ENCODE assay signal across 15 mouse cellular contexts in the genomic region with DNA sequence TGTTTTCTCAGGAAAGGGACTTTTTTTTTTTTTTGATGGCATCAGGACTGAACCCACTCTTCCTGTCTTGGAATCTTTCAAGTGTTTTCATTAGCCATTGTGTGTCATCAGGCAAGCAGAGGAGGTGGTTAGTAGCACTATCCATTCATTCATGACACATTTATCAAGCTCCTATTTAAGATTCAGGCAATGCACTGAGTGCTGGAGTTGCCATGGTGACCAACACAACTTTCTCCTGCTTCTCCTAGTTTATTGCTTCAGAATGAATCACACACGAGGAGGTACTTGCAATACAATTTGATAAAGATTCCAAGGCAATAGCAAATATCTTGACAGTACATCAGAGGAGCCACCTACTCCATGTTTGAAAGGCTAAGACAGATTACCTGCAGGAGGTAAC. TPM values are rescaled to one million over a fixed set of nuclear protein-coding genes. Genes with fewer than 3 reads are reported as not detected.
DNase-seq lines count a peak whose midpoint lies in the region; ATAC-seq and TF ChIP-seq lines count a peak whose summit lies in the region.
"Had no signal": no experiment of that assay in that cellular context is flagged by ENCODE, and none has a peak within 500 bp of the region (broad histone marks: within the 10 kb centered on the region; RNA-seq: fewer than 3 reads in every experiment).

No protein-coding gene starts in this region.

- H3K4me1 ChIP-seq in hindbrain, embryonic 15.5 days (replicated peaks), result peaks cover 11% of the 10 kb centered on the region
- H3K4me1 ChIP-seq in neural tube, embryonic 14.5 days (ENCODE audit: control insufficient read depth, insufficient read depth, low read length), result no peaks in the 10 kb centered on the region
- no peaks in the 10 kb centered on the region for H3K4me1 ChIP-seq in kidney, adult 2 months (ENCODE audit: control insufficient read depth, insufficient read depth, low read length)

- WGBS in hindbrain, embryonic 15.5 days, result 12% methylated on average over 1 of the region's 1 CpGs
- 13% methylated on average over 1 of the region's 1 CpGs for WGBS in neural tube, embryonic 14.5 days
- WGBS in kidney, adult 2 months, result 25% methylated on average over 1 of the region's 1 CpGs

- peak overlapping the region; percentile 58 for H3K27ac ChIP-seq in hindbrain, embryonic 15.5 days (replicated peaks)
- no peak overlapping the region for H3K27ac ChIP-seq in neural tube, embryonic 14.5 days (ENCODE audit: low read depth, low read length)
- no peak overlapping the region for H3K27ac ChIP-seq in kidney, adult 2 months (ENCODE audit: insufficient read depth, low read depth, low read length)
- H3K27ac ChIP-seq: layer of hippocampus, adult 2 months had no signal

- peak; percentile 54 to 70 for DNase-seq in layer of hippocampus, adult 18-20 months (ENCODE audit: low spot score in 2 of 2)
- no peak for DNase-seq in layer of hippocampus, adult 9-10 months (ENCODE audit: low spot score)
- peak; percentile 93 for DNase-seq in brain, adult 2 months (ENCODE audit: low read depth, low spot score)
- DNase-seq in kidney, postnatal 10 days, result no peak
- DNase-seq in retina, embryonic 14.5 days (ENCODE audit: low spot score), result no peak
- DNase-seq in kidney, adult 2 months, result no peak
- DNase-seq: thymus, postnatal 4 days had no signal

- no peak for TF ChIP-seq POLR2A in kidney, adult 2 months (IDR thresholded peaks at IDR 0.05; ENCODE audit: low read depth, low read length)

- no peak overlapping the region for H3K4me2 ChIP-seq in hindbrain, embryonic 15.5 days
- no peak overlapping the region for H3K4me2 ChIP-seq in neural tube, embryonic 14.5 days (ENCODE audit: low read depth, low read length)

- H3K27me3 ChIP-seq in hindbrain, embryonic 15.5 days, result no peaks in the 10 kb centered on the region
- no peaks in the 10 kb centered on the region for H3K27me3 ChIP-seq in neural tube, embryonic 14.5 days (ENCODE audit: control insufficient read depth, insufficient read depth, low read length)
- no peaks in the 10 kb centered on the region for H3K27me3 ChIP-seq in kidney, adult 2 months (replicated peaks; ENCODE audit: control insufficient read depth, insufficient read depth, low read length)

- H3K4me3 ChIP-seq in hindbrain, embryonic 15.5 days, result no peak overlapping the region
- H3K4me3 ChIP-seq in neural tube, embryonic 14.5 days (ENCODE audit: low read depth, low read length), result no peak overlapping the region
- H3K4me3 ChIP-seq in kidney, adult 2 months (ENCODE audit: insufficient read depth, low read depth, low read length), result no peak overlapping the region
- H3K4me3 ChIP-seq: layer of hippocampus, adult 2 months had no signal

- TF ChIP-seq CTCF in kidney, adult 2 months (conservative IDR thresholded peaks at IDR 0.05; ENCODE audit: insufficient read depth, insufficient read length, low read depth, low read length), result no peak

- H3K9ac ChIP-seq in hindbrain, embryonic 15.5 days, result no peak overlapping the region
- H3K9ac ChIP-seq in neural tube, embryonic 14.5 days (replicated peaks; ENCODE audit: low read depth, low read length), result no peak overlapping the region

- no peaks in the 10 kb centered on the region for H3K36me3 ChIP-seq in hindbrain, embryonic 15.5 days
- H3K36me3 ChIP-seq in neural tube, embryonic 14.5 days (ENCODE audit: control insufficient read depth, insufficient read depth, low read length), result no peaks in the 10 kb centered on the region
- H3K36me3 ChIP-seq in kidney, adult 2 months (ENCODE audit: control insufficient read depth, insufficient read depth, low read length), result no peaks in the 10 kb centered on the region

- no peaks in the 10 kb centered on the region for H3K9me3 ChIP-seq in hindbrain, embryonic 15.5 days
- H3K9me3 ChIP-seq in neural tube, embryonic 14.5 days (ENCODE audit: control insufficient read depth, low read length), result no peaks in the 10 kb centered on the region

- peak; percentile 79 for ATAC-seq in hindbrain, embryonic 15.5 days (ENCODE audit: low FRiP score, low read depth)
- peak; percentile 70; the same call in 1 of the 2 replicates for ATAC-seq in neural tube, embryonic 14.5 days (ENCODE audit: low read depth)

RNA-seq across cellular contexts. Expression of a gene that starts 8.0 kb away (rescaled TPM):
- not detected for total RNA-seq in layer of hippocampus, adult 18-20 months (2021)
- not detected in 2 replicates for polyA plus RNA-seq in hindbrain, embryonic 15.5 days (2015; fragmentation: Nextera tagmentation; extraction: Ambion mirVana)
- polyA plus RNA-seq in neural tube, embryonic 14.5 days (2014; fragmentation: Nextera tagmentation; extraction: Ambion mirVana), result not detected in 2 replicates
- polyA plus RNA-seq in kidney, adult 2 months (2012; rRNA removed), result not detected in 2 replicates
- total RNA-seq: adrenal gland, adult 18-20 months; layer of hippocampus, adult 2 months had no signal
- polyA plus RNA-seq: heart, postnatal 0 days; spleen, adult 2 months had no signal

RNA-seq across cellular contexts. Expression of a gene that starts 37.1 kb away (rescaled TPM):
- under 1 TPM in 1 of 2 experiments, not detected in 1; 0.45 TPM for total RNA-seq in layer of hippocampus, adult 18-20 months (2021)
- polyA plus RNA-seq in hindbrain, embryonic 15.5 days (2015; fragmentation: Nextera tagmentation; extraction: Ambion mirVana), result 0.14 and 0.18 TPM in 2 replicates
- not detected in 2 replicates for polyA plus RNA-seq in neural tube, embryonic 14.5 days (2014; fragmentation: Nextera tagmentation; extraction: Ambion mirVana)
- 0.19 TPM in 1 of 2 replicates, not detected in the other for polyA plus RNA-seq in kidney, adult 2 months (2012; rRNA removed)
- total RNA-seq: monocyte, adult 5-6 weeks had no signal
- polyA plus RNA-seq: spleen, adult 2 months had no signal

RNA-seq across cellular contexts. Expression of a gene that starts 43.7 kb away (rescaled TPM):
- not detected for total RNA-seq in layer of hippocampus, adult 18-20 months (2021)
- polyA plus RNA-seq in hindbrain, embryonic 15.5 days (2015; fragmentation: Nextera tagmentation; extraction: Ambion mirVana), result not detected in 2 replicates
- polyA plus RNA-seq in neural tube, embryonic 14.5 days (2014; fragmentation: Nextera tagmentation; extraction: Ambion mirVana), result 0.13 TPM in 1 of 2 replicates, not detected in the other
- not detected in 2 replicates for polyA plus RNA-seq in kidney, adult 2 months (2012; rRNA removed)
- total RNA-seq: adrenal gland, adult 18-20 months; layer of hippocampus, adult 2 months had no signal
- polyA plus RNA-seq: heart, postnatal 0 days; liver, embryonic 16.5 days; spleen, adult 2 months had no signal

Comparison
In these comparisons a context has a peak if more than half of its experiments do, and no peak if none do; other contexts are left out.
1. DNase-seq: peak in layer of hippocampus, adult 18-20 months (2 of 2) and brain, adult 2 months (single experiment); none in layer of hippocampus, adult 9-10 months (single experiment), kidney, postnatal 10 days (single experiment), retina, embryonic 14.5 days (single experiment) and kidney, adult 2 months (single experiment).